Mouse (Mus musculus) bone marrow, adult 2 months (tissue): ENCODE measurements at regions not wholly inside any gene's neighbourhood (a gene's known extent, or its start where the extent isn't known, plus 50 kb on each side); places are given as distances from the start of the nearest gene placed in this dataset.

Source experiments
- H3K27ac ChIP-seq: fragments of 200-500 bp; 2 replicates; pipeline ENCODE4 v1.5.1; 2012; ENCODE audit warnings: low read depth, mild to moderate bottlenecking, control low read depth, inconsistent platforms, low read length; ENCODE audit not compliant: control insufficient read depth, poor library complexity, insufficient read depth
- H3K4me1 ChIP-seq: fragments of 200-500 bp; 2 replicates; pipeline ENCODE4 v1.6.1; 2011; ENCODE audit warnings: low read length; ENCODE audit not compliant: control insufficient read depth, insufficient read depth
- H3K4me3 ChIP-seq: fragments of 200-500 bp; replicated peaks from 2 replicates; pipeline ENCODE3; 2011; ENCODE audit warnings: mild to moderate bottlenecking, low read depth, low read length, control low read depth; ENCODE audit not compliant: control insufficient read depth
- CTCF ChIP-seq: fragments of 200-500 bp; IDR thresholded peaks from 2 replicates; pipeline ENCODE4 v1.5.1; 2011; ENCODE audit warnings: low read length, control low read depth; ENCODE audit not compliant: control insufficient read depth, insufficient read depth
- POLR2A ChIP-seq: fragments of 200-500 bp; IDR thresholded peaks from 2 replicates; pipeline ENCODE4 v1.6.1; 2011; ENCODE audit warnings: low read depth, mild to moderate bottlenecking, control low read depth, low read length, borderline replicate concordance; ENCODE audit not compliant: control insufficient read depth
- WGBS: fragments of 180-500 bp; shearing (Covaris S2); methylation state at CpG from one replicate; pipeline ENCODE4 v1.1.7; 2018; 5-methylcytosine and 5-hydroxymethylcytosine counted together

- WGBS, result 65% methylated on average over 2 of the region's 2 CpGs
- Histone ChIP-seq H3K27ac (no peak overlapping the region), H3K4me3 (no peak overlapping the region), H3K4me1 (no peaks in the 10 kb centered on the region; the same call in none of the 2 replicates)
- TF ChIP-seq POLR2A, result no peak
- TF ChIP-seq CTCF, result peak; percentile 51
These were observed 50.9 kb upstream of the Tent2 start for GRCm38 (mm10) chr13:93243076-93243475.

GRCm38 (mm10) chr13:93248711-93249110 lies 50.7 kb upstream of the Homer1 start:
- Histone ChIP-seq H3K4me3 (no peak overlapping the region), H3K27ac (no peak overlapping the region), H3K4me1 (no peaks in the 10 kb centered on the region; the same call in none of the 2 replicates)
- no peak for TF ChIP-seq CTCF
- TF ChIP-seq POLR2A, result no peak
- WGBS, result 9% methylated on average over 4 of the region's 4 CpGs
